Mouse (Mus musculus): ENCODE results near the gene Antxrl.

Antxrl gene

GRCm38 (mm10) chr14:34052516-34052915 is at the start of gene Antxrl:
Gene Antxrl (plus strand): TSS chr14:34052707.
- DNase-seq (ENCODE audit: low read depth, low spot score) = no peak

DNA sequence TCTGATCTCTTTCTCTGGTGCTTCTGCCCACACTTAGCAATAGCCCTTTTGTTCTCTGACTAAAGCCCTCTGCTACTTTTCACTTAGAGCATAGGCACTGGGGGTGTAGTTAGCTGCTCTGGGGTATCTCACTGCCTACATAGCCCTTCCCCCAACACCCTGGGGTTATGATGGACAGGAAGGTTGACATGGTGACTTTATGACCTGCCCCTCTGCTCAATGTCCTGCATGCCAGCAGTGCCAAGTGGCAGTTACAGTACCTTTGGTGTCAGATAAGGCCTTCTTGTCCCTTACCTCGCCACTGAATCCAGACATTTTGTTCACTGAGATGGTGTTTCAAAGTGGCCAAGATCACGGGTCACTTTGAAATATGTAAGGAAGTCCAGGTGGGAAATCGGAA is 37.4 kb upstream of the Antxrl start, which contains the start of gene Gm30083:
TSS of gene Gm30083 (minus strand) at position 120 of the 400 bp plus-strand sequence.
- DNase-seq (ENCODE audit: low read depth, low spot score) = no peak

DNA sequence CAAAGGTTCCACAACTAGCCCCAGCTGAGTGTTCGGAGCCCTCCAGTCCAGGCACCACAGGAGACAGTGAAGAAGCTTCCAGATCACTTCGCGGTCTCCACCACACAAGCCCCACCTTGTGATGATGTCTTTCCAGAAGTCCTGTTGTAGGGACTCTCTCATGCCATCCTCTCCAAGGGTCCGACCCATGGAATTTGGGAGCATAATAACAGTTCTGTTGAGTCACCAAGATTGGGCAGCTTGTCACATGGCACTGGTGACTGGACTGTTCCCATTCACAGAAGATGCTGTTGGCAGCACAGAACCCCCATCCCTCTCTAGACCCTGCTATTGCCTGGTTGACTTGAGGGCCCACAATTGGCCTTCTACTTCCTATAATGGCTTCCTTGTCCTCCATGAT is 36.1 kb upstream of the Antxrl start, which contains the start of gene Gm5460:
TSS of gene Gm5460 (plus strand) at position 378 of the 400 bp plus-strand sequence.
- DNase-seq (ENCODE audit: low read depth, low spot score) = no peak

- DNase-seq (ENCODE audit: low read depth, low spot score) = no peak
Measured at GRCm38 (mm10) chr14:34016938-34017337, 35.6 kb upstream of the Antxrl start.

DNA sequence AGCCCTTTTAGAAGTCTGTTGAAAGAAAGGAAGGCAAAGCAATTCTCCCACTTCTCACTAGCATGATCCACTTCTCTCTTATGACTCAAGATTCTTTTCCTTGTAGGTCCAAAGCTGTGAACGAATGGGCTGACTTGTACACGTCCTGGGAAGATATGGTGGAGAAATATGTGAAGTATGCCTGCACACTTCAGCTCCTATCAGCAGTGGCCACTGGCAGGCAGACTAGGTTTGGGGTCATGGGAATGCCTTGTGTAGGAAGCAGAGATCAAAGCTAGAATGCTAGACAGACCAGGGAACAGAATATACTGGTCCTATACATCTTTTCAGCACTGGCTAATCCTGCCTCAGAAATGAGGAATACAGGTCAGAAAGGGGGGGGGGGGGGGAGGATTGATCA is 25.8 kb upstream of the Antxrl start:
- DNase-seq (ENCODE audit: low read depth, low spot score) = no peak

GRCm38 (mm10) chr14:34033841-34034610 is 18.5 kb upstream of the Antxrl start:
- DNase-seq (ENCODE audit: low read depth, low spot score) = no peak

DNA sequence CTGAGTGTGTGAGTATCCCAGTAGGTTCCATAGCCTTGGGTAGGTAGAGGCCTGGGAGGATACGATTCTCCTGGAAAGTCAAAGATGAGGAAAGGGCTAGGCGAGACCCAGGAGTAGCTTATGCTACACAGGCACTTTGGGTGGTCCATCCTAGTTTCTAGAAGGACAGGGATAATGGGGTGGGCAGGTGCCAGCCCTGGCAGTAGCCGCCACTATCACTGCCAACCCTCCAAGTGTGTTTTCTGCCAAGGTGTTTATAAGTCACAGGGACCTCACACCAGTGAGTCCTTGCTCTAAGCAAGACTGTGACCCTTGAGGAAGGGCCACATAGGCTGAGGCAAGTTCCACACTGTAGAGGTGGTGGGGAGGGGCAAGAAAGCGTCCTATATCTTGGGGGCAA is 11.3 kb upstream of the Antxrl start:
- no peak for DNase-seq (ENCODE audit: low read depth, low spot score)

GRCm38 (mm10) chr14:34043341-34043740 is 9.2 kb upstream of the Antxrl start:
- no peak for DNase-seq (ENCODE audit: low read depth, low spot score)

DNA sequence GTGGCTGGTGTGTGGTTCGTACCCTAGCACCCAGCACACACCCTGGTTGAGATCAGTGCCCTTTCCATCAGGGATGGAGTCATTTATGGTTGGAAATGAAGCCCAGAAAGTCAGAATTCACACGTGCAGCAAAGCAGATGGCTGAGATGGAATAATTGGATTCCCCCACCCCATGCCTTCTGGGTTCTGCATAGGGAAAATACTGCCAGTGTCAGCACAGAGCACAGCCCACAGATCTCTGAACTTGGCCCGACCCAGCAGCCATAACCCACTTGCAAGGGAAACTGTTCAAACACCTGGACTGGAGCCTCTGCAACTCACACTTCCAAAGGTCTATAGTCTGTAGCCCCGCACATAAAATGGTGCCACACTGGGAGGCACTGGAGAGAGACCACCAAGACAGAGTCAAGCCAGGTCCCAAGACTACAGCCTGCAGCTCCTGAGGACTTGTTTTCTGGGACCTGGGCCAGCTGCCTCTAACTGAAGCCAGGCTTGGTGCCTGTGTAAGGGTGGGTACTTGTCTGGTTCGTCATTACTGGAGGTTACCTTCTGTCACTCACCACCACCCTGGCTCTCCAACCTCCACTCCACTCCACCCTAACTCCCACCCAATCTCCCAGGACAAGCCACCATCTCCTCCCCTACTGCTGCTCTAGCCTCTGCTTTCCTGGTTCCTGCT is 2.3 kb upstream of the Antxrl start:
- no peak for DNase-seq (ENCODE audit: low read depth, low spot score)

GRCm38 (mm10) chr14:34071665-34072064 is 19.2 kb downstream of the Antxrl start:
- DNase-seq (ENCODE audit: low read depth, low spot score) = peak; percentile 50

DNA sequence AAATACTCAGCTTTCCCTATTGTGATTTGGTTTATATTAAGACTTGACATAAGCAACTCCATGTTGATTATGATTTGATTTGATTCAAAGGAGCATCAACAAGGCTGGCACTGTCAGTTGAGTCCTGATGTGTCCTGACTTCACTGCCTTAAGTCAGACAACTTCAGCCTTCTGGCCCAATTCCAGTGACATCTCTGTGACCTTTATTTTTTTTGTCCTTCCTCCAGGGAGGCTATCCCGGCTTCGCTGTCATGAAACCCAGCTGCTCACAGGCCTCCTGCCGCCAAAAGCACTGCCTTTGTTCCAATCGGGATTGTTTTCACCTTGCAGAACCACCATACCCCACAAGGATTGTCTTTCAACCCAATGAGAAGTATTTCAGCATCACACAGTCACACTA is 22.8 kb downstream of the Antxrl start:
- no peak for DNase-seq (ENCODE audit: low read depth, low spot score)

GRCm38 (mm10) chr14:34077222-34077621 is 24.7 kb downstream of the Antxrl start:
- DNase-seq (ENCODE audit: low read depth, low spot score) = no peak

DNA sequence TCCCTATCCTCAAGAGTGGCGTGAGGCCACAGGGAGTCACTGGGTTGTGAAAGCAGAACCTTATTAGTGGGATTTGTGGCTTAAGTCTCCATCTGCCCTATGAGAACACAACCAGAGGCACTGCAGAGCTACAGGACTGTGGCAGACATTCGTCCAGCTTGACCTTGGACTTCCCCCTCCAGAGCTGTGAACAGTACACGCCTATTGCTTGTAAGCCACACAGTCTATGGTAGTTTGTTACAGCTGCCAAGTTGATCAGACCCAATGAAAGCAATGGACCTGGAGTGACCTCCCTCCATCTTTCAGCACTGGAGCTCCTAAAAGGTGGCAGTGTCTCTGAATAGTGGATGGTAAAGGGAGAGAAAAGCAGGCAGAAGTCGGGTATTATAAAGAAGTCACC is 25.8 kb downstream of the Antxrl start:
- DNase-seq (ENCODE audit: low read depth, low spot score) = no peak

DNA sequence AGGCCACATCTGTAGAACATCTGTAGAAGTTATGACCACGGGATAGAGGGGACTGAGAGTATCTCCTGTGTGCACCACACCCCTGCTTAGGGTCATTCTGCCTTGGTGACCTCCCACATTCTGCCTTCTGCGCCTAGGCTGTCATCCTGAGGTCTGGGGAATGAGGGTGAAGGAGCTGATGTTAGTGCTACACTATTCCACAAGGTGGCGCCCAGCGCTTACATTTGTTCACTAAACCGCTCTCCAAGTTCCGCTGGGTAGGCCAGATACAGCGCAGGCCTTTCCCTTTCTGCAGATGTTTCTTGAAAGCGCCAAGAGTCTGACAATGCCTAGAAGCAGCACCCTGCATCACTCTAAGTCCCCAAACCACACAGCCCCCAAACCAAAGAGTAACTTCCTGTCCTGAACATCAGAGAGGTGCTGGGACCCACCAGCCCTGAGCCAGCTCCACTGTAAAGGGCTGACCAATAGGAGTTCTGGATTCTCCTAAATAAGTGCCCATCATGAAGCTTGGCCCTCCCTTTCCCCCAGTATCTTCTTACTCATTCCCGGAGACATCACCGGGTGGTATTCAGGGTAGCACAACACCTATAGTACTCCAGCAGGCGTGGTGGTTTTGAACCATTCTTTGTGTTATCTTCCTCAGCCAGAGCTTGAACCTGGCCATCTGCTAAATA is 28.0 kb downstream of the Antxrl start:
- peak; percentile 89 for DNase-seq (ENCODE audit: low read depth, low spot score)

GRCm38 (mm10) chr14:34085731-34086130 is 33.2 kb downstream of the Antxrl start, which contains the start of gene Anxa8:
Gene Anxa8 (plus strand): TSS chr14:34085981.
- peak; percentile 31 for DNase-seq (ENCODE audit: low read depth, low spot score)

DNA sequence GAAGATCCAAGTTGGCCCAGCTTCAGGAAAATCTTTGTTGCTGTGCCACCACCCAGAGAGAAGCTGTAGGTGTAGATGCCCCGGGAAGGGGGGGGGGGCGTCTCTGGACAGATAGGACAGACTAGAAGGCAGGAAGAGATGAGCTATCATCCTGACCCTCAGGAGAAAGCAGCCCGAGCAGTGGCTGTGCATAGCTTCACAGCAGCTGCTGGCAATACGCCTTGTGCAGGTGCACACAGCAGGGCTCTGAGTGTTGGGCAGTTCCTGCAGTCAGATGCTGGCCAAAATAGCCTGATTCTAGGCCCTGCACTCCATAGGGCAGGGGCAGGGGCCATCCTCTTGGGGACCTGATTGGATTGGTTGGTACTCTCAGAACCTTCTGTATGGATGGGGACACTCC is 34.3 kb downstream of the Antxrl start:
- DNase-seq (ENCODE audit: low read depth, low spot score) = no peak

- no peak for DNase-seq (ENCODE audit: low read depth, low spot score)
Measured at GRCm38 (mm10) chr14:34087856-34088398, 35.4 kb downstream of the Antxrl start.

DNA sequence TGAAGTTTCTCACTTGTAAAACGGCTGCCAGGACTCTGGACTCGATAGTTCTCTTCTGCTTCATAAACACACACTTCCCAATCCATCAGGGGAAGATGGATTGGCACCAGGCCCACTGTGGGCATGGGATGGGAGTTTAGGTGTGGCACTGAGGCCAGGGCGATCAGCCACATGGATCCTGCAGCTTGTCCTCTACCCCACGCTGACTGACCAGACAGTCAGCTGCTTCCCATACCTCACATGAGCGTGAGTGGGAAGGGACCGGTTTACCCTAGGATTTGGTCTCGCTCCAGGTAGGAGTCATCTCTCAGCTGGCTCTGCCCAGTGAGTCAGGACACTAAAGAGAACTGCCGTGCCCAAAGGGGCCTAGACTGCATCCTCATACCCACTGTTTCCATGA is 37.3 kb downstream of the Antxrl start:
- DNase-seq (ENCODE audit: low read depth, low spot score) = no peak

GRCm38 (mm10) chr14:34091475-34091874 is 39.0 kb downstream of the Antxrl start:
- DNase-seq (ENCODE audit: low read depth, low spot score) = no peak

GRCm38 (mm10) chr14:34092856-34093255 is 40.3 kb downstream of the Antxrl start:
- no peak for DNase-seq (ENCODE audit: low read depth, low spot score)

- no peak for DNase-seq (ENCODE audit: low read depth, low spot score)
Measured at GRCm38 (mm10) chr14:34096161-34096560, 43.7 kb downstream of the Antxrl start.

GRCm38 (mm10) chr14:34102601-34103000 is 50.1 kb downstream of the Antxrl start, which contains the start of gene A630023A22Rik:
Gene A630023A22Rik (minus strand): TSS chr14:34102754.
- DNase-seq (ENCODE audit: low read depth, low spot score) = no peak

Data from ZHBTc4 (cell line).